Mouse (Mus musculus): ENCODE measurements around the gene Pde9a. TPM values are rescaled to one million over a fixed set of nuclear protein-coding genes. Genes with fewer than 3 reads are reported as not detected.
A peak's percentile ranks its signal among the peaks of the same experiment; 100 is the strongest.

Pde9a gene
- polyA plus RNA-seq, 1 experiment from 2014 or later: 59.8 TPM

DNA sequence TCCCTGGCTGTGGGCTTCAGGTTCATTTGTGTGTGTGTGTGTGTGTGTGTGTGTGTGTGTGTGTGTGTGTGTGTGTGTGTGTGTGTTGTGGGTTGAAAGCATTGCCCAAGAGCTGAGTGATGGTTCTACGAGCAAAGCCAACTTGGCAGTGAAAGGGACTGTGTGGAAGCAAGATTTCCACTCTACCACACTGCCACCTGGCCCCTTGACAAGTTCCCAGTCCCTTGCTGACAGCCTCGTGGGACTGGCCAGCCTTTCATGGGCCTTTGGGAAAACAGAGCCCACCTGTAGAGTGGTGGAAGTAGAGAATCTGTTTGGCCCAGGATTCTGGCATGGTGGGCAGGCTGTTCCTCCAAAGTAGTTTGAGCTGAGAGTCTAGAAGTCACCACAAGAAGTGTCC is 7.8 kb downstream of the Pde9a start:
- no peak overlapping the region for H3K4me3 ChIP-seq (ENCODE audit: low read depth, low read length)
- no peak overlapping the region for H3K4me2 ChIP-seq (replicated peaks; ENCODE audit: low read depth)
- H3K9me3 ChIP-seq (ENCODE audit: control insufficient read depth): no peaks in the 10 kb centered on the region
- ATAC-seq: no peak
- H3K36me3 ChIP-seq (ENCODE audit: control insufficient read depth, insufficient read depth): no peaks in the 10 kb centered on the region
- no peaks in the 10 kb centered on the region for H3K27me3 ChIP-seq (replicated peaks; ENCODE audit: control insufficient read depth, insufficient read depth, low read length)
- no peak for TF ChIP-seq CTCF (IDR thresholded peaks at IDR 0.05; ENCODE audit: low read depth)
- H3K27ac ChIP-seq (ENCODE audit: low read depth, low read length): peak overlapping the region; percentile 9; the same call in 1 of the 2 replicates
- no peak overlapping the region for H3K9ac ChIP-seq (ENCODE audit: low read depth, low read length)
- WGBS: 61% methylated on average over 2 of the region's 2 CpGs
- peaks cover 24% of the 10 kb centered on the region for H3K4me1 ChIP-seq (replicated peaks; ENCODE audit: control insufficient read depth, insufficient read depth, low read length)

DNA sequence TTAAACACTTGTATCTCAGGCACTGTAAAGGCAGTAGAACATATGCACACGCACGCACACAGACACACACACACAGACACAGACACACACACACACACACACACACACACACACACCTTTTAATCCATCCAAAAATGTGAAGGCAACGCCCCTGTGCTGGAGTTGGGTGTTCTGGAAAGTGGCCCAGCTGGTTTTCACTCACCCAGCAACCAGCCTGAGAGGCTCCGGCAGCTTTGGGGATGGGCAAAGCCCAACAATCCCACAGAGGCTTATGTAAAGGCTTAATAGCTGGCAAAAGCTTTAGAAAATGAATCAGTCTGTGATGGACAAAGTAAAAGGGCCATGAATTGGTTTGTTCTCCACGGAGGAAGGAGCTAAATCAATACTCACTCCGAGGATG is 14.3 kb downstream of the Pde9a start:
- no peak overlapping the region for H3K9ac ChIP-seq (ENCODE audit: low read depth, low read length)
- no peaks in the 10 kb centered on the region for H3K9me3 ChIP-seq (ENCODE audit: control insufficient read depth)
- H3K36me3 ChIP-seq (ENCODE audit: control insufficient read depth, insufficient read depth): peaks cover 3% of the 10 kb centered on the region; the same call in 1 of the 2 replicates
- no peak overlapping the region for H3K27ac ChIP-seq (ENCODE audit: low read depth, low read length)
- ATAC-seq: no peak
- 73% methylated on average over 6 of the region's 6 CpGs for WGBS
- no peak for TF ChIP-seq CTCF (IDR thresholded peaks at IDR 0.05; ENCODE audit: low read depth)
- no peaks in the 10 kb centered on the region for H3K4me1 ChIP-seq (replicated peaks; ENCODE audit: control insufficient read depth, insufficient read depth, low read length)
- no peaks in the 10 kb centered on the region for H3K27me3 ChIP-seq (replicated peaks; ENCODE audit: control insufficient read depth, insufficient read depth, low read length)
- H3K4me3 ChIP-seq (ENCODE audit: low read depth, low read length): no peak overlapping the region
- no peak overlapping the region for H3K4me2 ChIP-seq (replicated peaks; ENCODE audit: low read depth)

DNA sequence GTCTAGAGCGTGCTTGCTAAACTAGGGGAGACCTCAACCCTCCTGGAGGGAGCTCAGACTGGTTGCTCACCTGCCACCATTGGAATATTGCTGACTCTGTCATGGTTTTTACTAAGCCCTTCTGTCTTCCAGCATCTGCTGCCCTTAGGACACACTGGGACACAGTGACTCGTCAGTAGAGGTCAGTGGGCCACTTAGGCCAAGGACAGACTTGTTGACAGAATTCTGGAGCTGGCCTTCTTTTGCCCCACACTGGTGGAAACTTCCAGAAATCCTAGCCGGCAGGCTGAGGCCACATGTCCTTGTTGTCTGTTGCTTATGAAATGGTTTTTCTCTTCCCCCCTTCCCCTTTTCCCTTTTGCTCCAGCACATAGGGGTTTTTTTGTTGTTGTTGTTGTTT is 15.2 kb downstream of the Pde9a start:
- H3K4me1 ChIP-seq (replicated peaks; ENCODE audit: control insufficient read depth, insufficient read depth, low read length): no peaks in the 10 kb centered on the region
- no peak overlapping the region for H3K4me2 ChIP-seq (replicated peaks; ENCODE audit: low read depth)
- H3K27ac ChIP-seq (ENCODE audit: low read depth, low read length): no peak overlapping the region
- H3K36me3 ChIP-seq (ENCODE audit: control insufficient read depth, insufficient read depth): peaks cover 3% of the 10 kb centered on the region; the same call in 1 of the 2 replicates
- TF ChIP-seq CTCF (IDR thresholded peaks at IDR 0.05; ENCODE audit: low read depth): no peak
- no peak overlapping the region for H3K4me3 ChIP-seq (ENCODE audit: low read depth, low read length)
- H3K27me3 ChIP-seq (replicated peaks; ENCODE audit: control insufficient read depth, insufficient read depth, low read length): no peaks in the 10 kb centered on the region
- H3K9me3 ChIP-seq (ENCODE audit: control insufficient read depth): no peaks in the 10 kb centered on the region
- ATAC-seq: no peak
- 85% methylated on average over 3 of the region's 3 CpGs for WGBS
- H3K9ac ChIP-seq (ENCODE audit: low read depth, low read length): no peak overlapping the region

DNA sequence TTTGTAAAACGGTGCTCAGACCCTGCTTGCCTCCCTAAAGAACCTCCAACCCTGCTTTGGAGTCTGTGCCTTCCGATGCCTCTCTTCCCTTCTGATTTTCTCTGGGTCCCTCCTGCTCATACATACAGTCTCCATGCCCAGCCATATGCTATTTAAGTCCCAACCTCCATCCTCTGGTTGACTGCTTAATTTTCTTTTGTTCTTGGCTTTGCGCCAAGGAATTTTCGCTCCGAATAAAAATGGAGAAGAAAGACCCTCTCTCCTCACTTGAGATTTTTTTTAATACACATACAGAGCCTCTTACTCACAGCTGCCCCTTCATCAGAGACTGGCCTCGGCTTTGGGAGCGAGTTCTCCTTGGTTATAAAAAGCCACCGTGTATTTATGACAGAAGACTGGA is 16.7 kb downstream of the Pde9a start:
- H3K36me3 ChIP-seq (ENCODE audit: control insufficient read depth, insufficient read depth): peaks cover 3% of the 10 kb centered on the region; the same call in 1 of the 2 replicates
- H3K27ac ChIP-seq (ENCODE audit: low read depth, low read length): no peak overlapping the region
- 48% methylated on average over 8 of the region's 8 CpGs for WGBS
- H3K27me3 ChIP-seq (replicated peaks; ENCODE audit: control insufficient read depth, insufficient read depth, low read length): no peaks in the 10 kb centered on the region
- ATAC-seq: no peak
- no peaks in the 10 kb centered on the region for H3K9me3 ChIP-seq (ENCODE audit: control insufficient read depth)
- no peak overlapping the region for H3K9ac ChIP-seq (ENCODE audit: low read depth, low read length)
- H3K4me2 ChIP-seq (replicated peaks; ENCODE audit: low read depth): no peak overlapping the region
- no peak for TF ChIP-seq CTCF (IDR thresholded peaks at IDR 0.05; ENCODE audit: low read depth)
- H3K4me3 ChIP-seq (ENCODE audit: low read depth, low read length): no peak overlapping the region
- H3K4me1 ChIP-seq (replicated peaks; ENCODE audit: control insufficient read depth, insufficient read depth, low read length): no peaks in the 10 kb centered on the region

DNA sequence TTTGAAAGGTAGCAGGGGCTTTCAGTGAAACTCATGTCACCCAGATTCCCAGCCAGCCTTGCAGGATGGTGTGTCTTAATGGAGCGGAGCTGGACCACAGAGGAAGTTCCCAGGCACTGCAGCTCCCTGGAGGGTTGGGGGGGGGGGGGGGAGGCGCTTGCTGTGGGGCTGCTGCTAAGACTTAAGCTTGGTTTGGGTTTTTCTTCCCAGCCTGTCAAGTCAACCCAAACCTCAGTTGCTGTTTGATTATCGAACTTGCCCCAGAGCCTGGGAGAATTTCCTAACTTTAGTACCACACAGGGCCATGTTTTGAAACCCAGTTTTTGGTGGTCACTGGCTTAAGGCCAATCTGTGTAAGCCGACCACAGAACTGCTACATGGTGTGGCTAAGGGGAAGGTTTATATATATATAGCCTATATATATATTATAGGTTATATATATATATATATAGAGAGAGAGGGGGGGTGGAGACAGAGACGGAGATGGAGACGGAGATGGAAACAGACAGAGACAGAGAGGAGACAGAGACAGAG is 19.8 kb downstream of the Pde9a start:
- 67% methylated on average over 6 of the region's 6 CpGs for WGBS
- TF ChIP-seq CTCF (IDR thresholded peaks at IDR 0.05; ENCODE audit: low read depth): no peak
- Histone ChIP-seq H3K4me1 (replicated peaks; ENCODE audit: control insufficient read depth, insufficient read depth, low read length) (no peaks in the 10 kb centered on the region), H3K4me3 (ENCODE audit: low read depth, low read length) (no peak overlapping the region), H3K27me3 (replicated peaks; ENCODE audit: control insufficient read depth, insufficient read depth, low read length) (no peaks in the 10 kb centered on the region), H3K36me3 (ENCODE audit: control insufficient read depth, insufficient read depth) (peaks cover 3% of the 10 kb centered on the region; the same call in 1 of the 2 replicates), H3K9ac (ENCODE audit: low read depth, low read length) (no peak overlapping the region), H3K27ac (ENCODE audit: low read depth, low read length) (no peak overlapping the region), H3K4me2 (replicated peaks; ENCODE audit: low read depth) (no peak overlapping the region), H3K9me3 (ENCODE audit: control insufficient read depth) (no peaks in the 10 kb centered on the region)
- ATAC-seq: no peak

DNA sequence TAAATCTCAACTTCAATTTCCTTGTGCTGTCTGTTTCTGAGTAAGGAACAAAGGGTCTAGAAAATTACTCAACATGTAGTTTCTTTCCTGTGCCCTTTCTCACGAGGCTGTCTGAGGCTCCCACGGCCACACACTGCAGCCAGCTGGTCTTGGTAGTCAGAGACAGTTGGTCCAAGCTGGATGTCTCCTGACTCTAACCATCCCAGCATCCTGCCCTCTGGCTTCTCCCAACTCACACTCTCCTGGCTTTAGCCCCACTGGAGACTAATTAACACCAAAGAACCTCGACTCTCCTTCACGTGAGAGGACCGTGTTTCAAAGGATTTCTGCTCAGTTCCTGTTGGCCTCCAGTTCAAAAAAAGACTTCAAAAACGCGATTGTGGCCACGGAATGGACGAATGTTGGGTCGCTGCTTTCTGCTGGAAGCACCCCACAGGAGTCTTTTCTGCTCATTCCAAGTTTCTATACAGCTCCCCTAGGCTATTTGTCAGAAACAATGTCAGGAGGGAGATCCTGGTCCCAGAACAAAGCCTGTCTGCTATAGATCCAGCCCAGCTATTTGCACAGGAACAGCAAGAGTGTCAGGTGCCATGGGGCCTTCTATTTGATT is 23.8 kb downstream of the Pde9a start:
- ATAC-seq: no peak
- no peaks in the 10 kb centered on the region for H3K27me3 ChIP-seq (replicated peaks; ENCODE audit: control insufficient read depth, insufficient read depth, low read length)
- WGBS: 37% methylated on average over 10 of the region's 10 CpGs
- no peak overlapping the region for H3K4me2 ChIP-seq (replicated peaks; ENCODE audit: low read depth)
- no peak overlapping the region for H3K9ac ChIP-seq (ENCODE audit: low read depth, low read length)
- H3K4me1 ChIP-seq (replicated peaks; ENCODE audit: control insufficient read depth, insufficient read depth, low read length): no peaks in the 10 kb centered on the region
- H3K27ac ChIP-seq (ENCODE audit: low read depth, low read length): no peak overlapping the region
- no peaks in the 10 kb centered on the region for H3K9me3 ChIP-seq (ENCODE audit: control insufficient read depth)
- H3K36me3 ChIP-seq (ENCODE audit: control insufficient read depth, insufficient read depth): peaks cover 12% of the 10 kb centered on the region; the same call in 1 of the 2 replicates
- no peak overlapping the region for H3K4me3 ChIP-seq (ENCODE audit: low read depth, low read length)
- TF ChIP-seq CTCF (IDR thresholded peaks at IDR 0.05; ENCODE audit: low read depth): no peak

All from intestine, postnatal 0 days (tissue).